Mouse (Mus musculus) v-Abl transformed pro-B cells (cell line): ENCODE data around the gene Prickle2.

Experiments
- in situ Hi-C, 2 experiments: fragments of 400-800 bp; cut with MboI; formaldehyde crosslinking; loops; one replicate each; pipeline ENCODE4 v1.15.1; 2025; ENCODE audit not compliant: unreplicated experiment in 2 of 2

The Prickle2 gene

GRCm38 (mm10) chr6:92395556-92395955, 310.4 kb downstream of the Prickle2 start:
- in situ Hi-C loops: no loop called here

- in situ Hi-C loops: no loop called here
These were observed 310.8 kb downstream of the Prickle2 start for GRCm38 (mm10) chr6:92395143-92395542.

GRCm38 (mm10) chr6:92394628-92395027, 311.3 kb downstream of the Prickle2 start:
- in situ Hi-C loops: no loop called here

DNA sequence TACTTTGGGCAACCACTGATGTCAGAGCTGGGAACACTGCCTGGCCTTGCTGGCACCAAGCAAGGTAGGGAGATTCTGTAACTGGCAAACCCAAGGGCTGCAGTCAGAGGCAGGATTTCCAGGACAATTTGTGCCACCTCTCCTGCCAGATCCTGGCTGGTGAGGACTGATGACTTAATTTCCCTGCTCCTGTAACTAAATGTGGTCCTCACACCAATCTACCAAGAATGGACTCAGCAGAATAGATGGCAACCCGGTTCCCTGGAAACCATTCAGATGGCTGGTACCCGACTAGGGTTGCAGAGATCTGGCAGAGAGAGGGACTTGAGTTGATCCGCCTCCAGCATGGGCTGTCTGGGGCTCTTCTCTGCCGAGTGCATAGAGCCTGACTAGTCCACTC, 315.6 kb downstream of the Prickle2 start:
- in situ Hi-C loops: no loop called here

DNA sequence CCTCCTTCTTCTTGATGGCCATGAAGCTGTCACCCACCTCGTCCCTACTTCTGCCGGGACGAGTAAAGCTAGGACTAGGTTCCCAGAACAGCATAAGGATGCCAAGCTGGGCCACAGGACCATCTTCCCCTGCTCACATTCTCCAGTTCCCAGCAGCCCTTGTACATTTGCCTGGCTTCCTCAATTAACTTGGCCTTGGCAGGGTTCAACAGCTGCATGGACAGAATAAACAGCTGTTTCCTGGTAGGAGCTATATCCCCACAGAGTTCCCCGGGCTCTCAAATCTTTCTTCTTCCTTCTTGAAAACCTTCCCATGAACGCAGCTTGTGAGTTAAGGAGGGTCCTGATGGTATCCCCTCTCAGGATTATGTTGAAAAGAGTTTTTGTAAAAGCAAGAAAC, 317.3 kb downstream of the Prickle2 start:
- in situ Hi-C loops: no loop called here

- in situ Hi-C loops: no loop called here
These were observed 322.7 kb downstream of the Prickle2 start for GRCm38 (mm10) chr6:92383196-92383782.

GRCm38 (mm10) chr6:92381085-92381484, 324.9 kb downstream of the Prickle2 start:
- in situ Hi-C loops: no loop called here

DNA sequence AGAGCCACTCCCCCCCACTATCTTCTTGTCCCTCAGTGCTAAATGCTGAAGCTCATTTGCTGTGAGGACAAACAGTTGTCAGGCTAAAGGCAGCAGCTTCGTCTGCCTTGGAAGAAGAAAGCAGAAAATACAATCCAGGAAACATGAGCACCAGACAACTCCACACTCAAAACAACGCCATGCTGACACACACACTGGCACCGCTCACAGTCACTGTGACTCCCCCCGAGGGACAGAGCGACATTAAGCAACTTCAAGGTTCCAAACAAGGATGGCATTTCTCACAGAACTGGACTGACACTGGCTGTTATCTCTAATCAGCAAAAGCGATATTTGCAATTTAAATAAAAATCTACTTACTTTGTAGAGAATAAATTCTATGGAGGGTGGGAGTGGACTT, 331.1 kb downstream of the Prickle2 start:
- in situ Hi-C loops: no loop called here

DNA sequence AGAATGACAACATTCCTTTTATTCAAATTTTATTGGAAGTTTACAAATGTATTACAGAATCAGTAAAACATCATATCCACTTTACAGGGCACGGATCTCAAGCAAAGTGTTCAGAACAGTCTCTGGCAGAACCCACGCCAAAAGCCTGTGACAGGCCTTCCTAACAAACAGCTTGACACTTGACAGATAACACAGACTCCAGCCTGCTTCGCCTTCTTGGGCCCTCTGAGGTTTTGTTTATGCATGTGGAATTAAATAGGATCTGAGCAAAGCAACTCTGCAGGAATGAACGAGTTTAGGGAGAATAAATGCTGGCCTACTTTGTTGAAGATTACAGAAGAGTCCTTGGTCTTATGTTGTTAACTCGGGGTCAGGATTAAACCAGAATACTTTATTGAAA, 335.1 kb downstream of the Prickle2 start:
- in situ Hi-C loops: no loop called here

GRCm38 (mm10) chr6:92347278-92348028, 358.5 kb downstream of the Prickle2 start:
- in situ Hi-C loops: no loop called here

GRCm38 (mm10) chr6:92346729-92347128, 359.2 kb downstream of the Prickle2 start:
- in situ Hi-C loops: no loop called here

- in situ Hi-C loops: no loop called here
These were observed 360.8 kb downstream of the Prickle2 start for GRCm38 (mm10) chr6:92345151-92345550.

DNA sequence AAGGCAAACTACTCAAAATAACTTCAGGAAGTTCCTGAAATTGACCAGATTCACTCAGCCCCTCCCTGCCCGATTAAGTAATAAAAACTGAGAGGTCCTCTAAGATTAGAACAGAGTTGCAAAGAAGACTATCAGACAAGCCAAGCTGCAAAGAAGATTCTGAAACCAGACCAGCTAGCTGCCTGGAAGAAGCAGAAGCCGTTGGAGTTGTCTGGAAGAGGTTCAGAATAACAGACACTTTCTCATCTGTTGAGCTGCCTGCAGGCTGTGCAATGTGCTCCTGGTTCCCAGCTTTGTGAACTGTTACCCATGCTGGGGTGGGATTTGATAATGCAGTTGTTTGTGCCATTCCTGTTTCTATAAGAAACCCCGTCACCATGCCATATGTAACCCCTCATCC, 361.4 kb downstream of the Prickle2 start:
- in situ Hi-C loops: no loop called here
